Mouse (Mus musculus): ENCODE measurements around the gene Tac4. TPM values are rescaled to one million over a fixed set of nuclear protein-coding genes. Genes with fewer than 3 reads are reported as not detected.
A peak's percentile ranks its signal among the peaks of the same experiment; 100 is the strongest.

The Tac4 gene
- polyA plus RNA-seq, 1 experiment: 0.09 TPM

DNA sequence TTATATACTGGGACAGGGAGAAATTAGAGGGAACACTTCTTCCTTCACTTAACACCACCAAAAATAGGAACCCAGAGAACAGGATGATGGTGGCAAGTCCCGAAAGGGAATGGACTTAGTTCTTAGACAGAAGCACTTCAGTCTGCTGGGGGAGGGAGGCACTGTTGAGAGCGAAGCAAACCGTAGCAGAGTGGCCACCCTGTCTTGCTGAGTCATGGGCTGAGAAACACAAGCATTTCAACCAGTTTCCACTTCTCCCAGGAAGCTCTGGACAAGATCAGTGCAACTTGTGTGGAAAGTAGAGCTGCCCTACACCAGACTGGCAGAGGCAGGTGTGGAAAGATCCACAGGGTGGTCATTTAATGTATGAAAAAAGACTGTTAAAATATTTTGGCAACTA, 13.3 kb downstream of the Tac4 start:
- Histone ChIP-seq H3K27ac (ENCODE audit: insufficient read depth, low read depth, low read length) (no peak overlapping the region), H3K4me1 (ENCODE audit: control insufficient read depth, insufficient read depth, low read length) (no peaks in the 10 kb centered on the region), H3K27me3 (replicated peaks; ENCODE audit: control insufficient read depth, insufficient read depth, low read length) (no peaks in the 10 kb centered on the region), H3K36me3 (ENCODE audit: control insufficient read depth, insufficient read depth, low read length) (peaks cover 14% of the 10 kb centered on the region), H3K4me3 (ENCODE audit: insufficient read depth, low read depth, low read length) (no peak overlapping the region)
- TF ChIP-seq CTCF (conservative IDR thresholded peaks at IDR 0.05; ENCODE audit: insufficient read depth, insufficient read length, low read depth, low read length) (no peak), POLR2A (IDR thresholded peaks at IDR 0.05; ENCODE audit: low read depth, low read length) (no peak)
- no peak for DNase-seq
- WGBS: 66% methylated on average over 3 of the region's 3 CpGs

DNA sequence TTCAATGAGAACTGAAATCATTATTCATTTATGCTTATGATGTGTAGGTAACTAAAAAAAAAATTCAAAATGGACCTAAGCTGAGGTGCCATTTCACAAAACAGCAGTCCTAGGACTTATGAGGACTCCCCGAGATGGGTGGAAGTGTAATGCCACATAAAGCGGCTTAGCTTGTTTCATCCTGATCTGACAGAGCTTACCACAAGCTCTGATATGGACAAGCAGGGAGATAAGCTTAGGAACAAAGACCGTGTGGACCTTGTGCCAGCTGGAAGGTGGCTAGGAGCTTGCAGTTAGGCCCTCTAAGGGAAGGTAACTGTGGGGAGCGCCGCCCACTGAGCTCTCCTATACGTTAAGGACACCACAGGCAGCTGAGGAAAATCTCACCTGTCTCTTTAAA, 14.7 kb downstream of the Tac4 start:
- Histone ChIP-seq H3K27me3 (replicated peaks; ENCODE audit: control insufficient read depth, insufficient read depth, low read length) (no peaks in the 10 kb centered on the region), H3K36me3 (ENCODE audit: control insufficient read depth, insufficient read depth, low read length) (peaks cover 21% of the 10 kb centered on the region), H3K4me3 (ENCODE audit: insufficient read depth, low read depth, low read length) (no peak overlapping the region), H3K4me1 (ENCODE audit: control insufficient read depth, insufficient read depth, low read length) (no peaks in the 10 kb centered on the region), H3K27ac (ENCODE audit: insufficient read depth, low read depth, low read length) (no peak overlapping the region)
- DNase-seq: no peak
- TF ChIP-seq CTCF (conservative IDR thresholded peaks at IDR 0.05; ENCODE audit: insufficient read depth, insufficient read length, low read depth, low read length) (no peak), POLR2A (IDR thresholded peaks at IDR 0.05; ENCODE audit: low read depth, low read length) (no peak)
- 92% methylated on average over 6 of the region's 6 CpGs for WGBS

DNA sequence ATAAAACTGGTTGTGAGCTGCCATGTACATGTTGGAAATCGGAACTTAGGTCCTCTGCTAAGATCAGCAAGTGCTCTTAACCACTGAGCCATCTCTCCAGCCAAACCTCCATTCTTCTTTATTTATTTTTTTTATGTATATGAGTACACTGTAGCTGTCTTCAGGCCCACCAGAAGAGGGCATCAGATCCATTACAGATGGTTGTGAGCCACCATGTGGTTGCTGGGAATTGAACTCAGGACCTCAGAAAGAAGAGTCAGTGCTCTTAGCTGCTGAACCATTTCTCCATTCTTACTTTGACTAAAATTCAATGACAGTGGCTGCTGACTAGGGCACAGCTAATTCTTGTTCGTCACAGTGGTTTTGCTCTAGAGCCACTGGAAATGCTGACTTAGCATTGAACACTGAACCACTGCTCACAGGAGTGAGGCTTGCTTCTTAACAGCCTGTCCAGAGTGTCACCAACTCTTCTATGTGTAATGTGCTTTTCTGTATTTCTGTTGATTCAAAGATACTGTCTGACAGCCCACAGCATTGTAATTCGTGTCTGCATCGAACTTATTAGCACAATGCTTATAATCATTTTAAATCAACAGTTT, 17.8 kb downstream of the Tac4 start:
- DNase-seq: no peak
- TF ChIP-seq POLR2A (IDR thresholded peaks at IDR 0.05; ENCODE audit: low read depth, low read length) (no peak), CTCF (conservative IDR thresholded peaks at IDR 0.05; ENCODE audit: insufficient read depth, insufficient read length, low read depth, low read length) (no peak)
- Histone ChIP-seq H3K36me3 (ENCODE audit: control insufficient read depth, insufficient read depth, low read length) (peaks cover 26% of the 10 kb centered on the region), H3K27ac (ENCODE audit: insufficient read depth, low read depth, low read length) (no peak overlapping the region), H3K4me1 (ENCODE audit: control insufficient read depth, insufficient read depth, low read length) (no peaks in the 10 kb centered on the region), H3K27me3 (replicated peaks; ENCODE audit: control insufficient read depth, insufficient read depth, low read length) (no peaks in the 10 kb centered on the region), H3K4me3 (ENCODE audit: insufficient read depth, low read depth, low read length) (no peak overlapping the region)
- 83% methylated on average over 4 of the region's 4 CpGs for WGBS

DNA sequence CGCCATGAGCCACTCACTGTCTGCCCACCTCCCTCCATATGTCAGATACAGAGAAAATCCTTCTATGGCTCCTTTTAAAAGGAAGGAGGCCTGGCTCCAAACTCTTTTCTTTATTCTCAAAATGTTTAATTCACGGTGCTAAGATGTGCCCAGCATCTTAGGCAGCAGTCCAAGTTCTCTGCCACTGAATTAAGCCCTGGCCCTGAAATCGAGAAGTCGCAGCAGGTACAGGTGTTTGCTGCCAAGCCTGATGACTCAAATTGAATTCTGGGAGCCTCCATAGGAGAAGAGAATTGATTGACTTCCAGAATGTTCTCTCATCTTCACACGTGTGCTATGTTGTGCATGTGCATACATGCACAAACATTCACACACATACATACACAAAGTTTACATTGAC, 21.0 kb downstream of the Tac4 start:
- Histone ChIP-seq H3K27me3 (replicated peaks; ENCODE audit: control insufficient read depth, insufficient read depth, low read length) (no peaks in the 10 kb centered on the region), H3K4me3 (ENCODE audit: insufficient read depth, low read depth, low read length) (no peak overlapping the region), H3K4me1 (ENCODE audit: control insufficient read depth, insufficient read depth, low read length) (no peaks in the 10 kb centered on the region), H3K36me3 (ENCODE audit: control insufficient read depth, insufficient read depth, low read length) (peaks cover 21% of the 10 kb centered on the region), H3K27ac (ENCODE audit: insufficient read depth, low read depth, low read length) (no peak overlapping the region)
- no peak for DNase-seq
- no peak for TF ChIP-seq POLR2A (IDR thresholded peaks at IDR 0.05; ENCODE audit: low read depth, low read length)
- TF ChIP-seq CTCF (conservative IDR thresholded peaks at IDR 0.05; ENCODE audit: insufficient read depth, insufficient read length, low read depth, low read length): no peak
- 93% methylated on average over 5 of the region's 5 CpGs for WGBS

DNA sequence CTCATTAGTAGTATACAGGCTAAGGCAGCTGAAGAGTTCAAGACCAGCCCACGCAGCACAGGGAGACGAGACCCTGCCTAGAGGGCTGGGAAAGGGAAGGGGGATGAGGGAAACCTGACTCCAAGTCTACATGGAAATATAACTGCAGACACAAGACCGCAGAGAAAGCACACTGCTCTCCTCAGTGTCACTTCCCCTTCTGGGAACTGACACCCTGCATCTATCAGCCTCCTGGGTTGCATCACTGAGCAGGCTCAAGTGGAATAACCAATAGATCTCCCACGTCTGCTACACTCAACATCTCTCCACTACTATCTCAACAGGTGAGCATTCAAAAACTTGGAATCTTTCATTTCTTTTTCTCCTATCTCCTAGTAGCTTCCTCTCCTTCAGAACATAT, 30.7 kb downstream of the Tac4 start:
- DNase-seq: no peak
- Histone ChIP-seq H3K27me3 (replicated peaks; ENCODE audit: control insufficient read depth, insufficient read depth, low read length) (no peaks in the 10 kb centered on the region), H3K27ac (ENCODE audit: insufficient read depth, low read depth, low read length) (no peak overlapping the region), H3K4me1 (ENCODE audit: control insufficient read depth, insufficient read depth, low read length) (no peaks in the 10 kb centered on the region), H3K4me3 (ENCODE audit: insufficient read depth, low read depth, low read length) (no peak overlapping the region), H3K36me3 (ENCODE audit: control insufficient read depth, insufficient read depth, low read length) (peaks cover 9% of the 10 kb centered on the region)
- TF ChIP-seq CTCF (conservative IDR thresholded peaks at IDR 0.05; ENCODE audit: insufficient read depth, insufficient read length, low read depth, low read length) (no peak), POLR2A (IDR thresholded peaks at IDR 0.05; ENCODE audit: low read depth, low read length) (no peak)
- 68% methylated on average over 4 of the region's 4 CpGs for WGBS

DNA sequence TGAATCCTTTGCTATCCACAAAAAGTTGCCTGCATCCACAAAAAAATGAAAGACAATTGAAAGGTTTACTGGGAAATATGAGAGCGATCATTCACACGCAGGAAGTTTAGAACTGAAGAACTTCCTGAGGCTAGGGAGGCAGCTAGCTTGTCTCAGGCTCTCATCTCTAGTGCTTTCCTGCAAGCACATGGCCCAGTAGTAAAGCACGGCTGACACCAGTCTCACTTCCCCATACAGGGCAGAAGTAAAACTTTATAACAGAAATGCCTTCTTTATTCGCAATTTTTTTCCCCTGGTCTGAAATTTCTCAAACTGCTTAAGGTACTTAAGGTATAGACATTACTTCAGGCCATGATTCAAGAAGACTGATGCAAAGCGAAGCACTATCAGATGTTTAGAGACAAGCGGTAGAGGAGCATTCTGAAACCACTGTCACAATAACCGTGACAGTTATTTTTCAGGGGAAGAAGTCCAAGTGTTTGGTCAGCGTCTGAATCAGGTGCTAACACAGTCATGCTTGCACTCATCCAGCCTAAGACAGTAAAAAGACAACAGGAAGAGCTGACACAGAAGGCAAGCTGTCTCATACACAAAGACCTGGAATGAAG, 31.8 kb downstream of the Tac4 start:
- Histone ChIP-seq H3K4me3 (ENCODE audit: insufficient read depth, low read depth, low read length) (no peak overlapping the region), H3K36me3 (ENCODE audit: control insufficient read depth, insufficient read depth, low read length) (peaks cover 12% of the 10 kb centered on the region), H3K27me3 (replicated peaks; ENCODE audit: control insufficient read depth, insufficient read depth, low read length) (no peaks in the 10 kb centered on the region), H3K27ac (ENCODE audit: insufficient read depth, low read depth, low read length) (peak overlapping the region; percentile 41; the same call in 1 of the 2 replicates), H3K4me1 (ENCODE audit: control insufficient read depth, insufficient read depth, low read length) (no peaks in the 10 kb centered on the region)
- TF ChIP-seq CTCF (conservative IDR thresholded peaks at IDR 0.05; ENCODE audit: insufficient read depth, insufficient read length, low read depth, low read length): no peak
- TF ChIP-seq POLR2A (IDR thresholded peaks at IDR 0.05; ENCODE audit: low read depth, low read length): no peak
- DNase-seq: no peak
- 67% methylated on average over 8 of the region's 8 CpGs for WGBS

DNA sequence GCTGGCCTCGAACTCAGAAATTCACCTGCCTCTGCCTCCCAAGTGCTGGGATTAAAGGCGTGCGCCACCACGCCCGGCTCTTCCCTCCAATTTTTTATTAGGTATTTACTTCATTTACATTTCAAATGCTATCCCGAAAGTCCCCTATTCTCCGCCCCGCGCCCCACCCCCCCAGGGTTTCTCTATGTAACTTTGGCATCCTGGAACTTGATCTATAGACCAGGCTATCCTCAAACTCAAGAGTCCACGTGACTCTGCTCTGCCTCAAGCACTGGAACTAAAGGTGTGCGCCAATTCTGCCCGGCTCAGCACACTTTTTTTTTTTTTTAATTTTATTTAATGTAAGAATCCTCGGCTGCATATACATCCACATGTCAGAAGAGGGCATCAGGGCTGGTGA, 34.4 kb downstream of the Tac4 start:
- no peaks in the 10 kb centered on the region for H3K4me1 ChIP-seq (ENCODE audit: control insufficient read depth, insufficient read depth, low read length)
- no peak overlapping the region for H3K27ac ChIP-seq (ENCODE audit: insufficient read depth, low read depth, low read length)
- no peak overlapping the region for H3K4me3 ChIP-seq (ENCODE audit: insufficient read depth, low read depth, low read length)
- peaks cover 13% of the 10 kb centered on the region for H3K36me3 ChIP-seq (ENCODE audit: control insufficient read depth, insufficient read depth, low read length)
- 92% methylated on average over 13 of the region's 13 CpGs for WGBS
- no peaks in the 10 kb centered on the region for H3K27me3 ChIP-seq (replicated peaks; ENCODE audit: control insufficient read depth, insufficient read depth, low read length)
- TF ChIP-seq POLR2A (IDR thresholded peaks at IDR 0.05; ENCODE audit: low read depth, low read length) (no peak), CTCF (conservative IDR thresholded peaks at IDR 0.05; ENCODE audit: insufficient read depth, insufficient read length, low read depth, low read length) (no peak)
- DNase-seq: no peak
